Mouse (Mus musculus): Measurements from ENCODE around the gene Olfr704.

DNA sequence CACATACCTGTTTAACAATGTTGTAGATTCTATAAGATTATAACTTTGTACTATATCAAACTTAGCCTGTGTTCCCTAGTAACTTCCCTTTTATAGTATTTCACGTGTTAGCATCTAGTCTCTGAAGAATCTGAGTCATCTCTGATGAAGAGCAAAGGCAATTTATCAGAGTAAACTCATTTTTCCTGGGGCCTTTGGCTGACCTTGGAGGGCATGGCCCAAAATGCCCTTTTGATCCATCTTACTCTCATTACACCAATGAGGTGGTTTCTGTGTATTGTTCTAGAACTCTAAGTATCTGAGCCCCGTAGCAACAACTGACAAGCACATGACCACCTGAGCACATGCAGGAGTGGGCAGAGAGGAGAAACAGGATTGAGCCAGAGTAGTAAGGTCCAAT, 49.2 kb upstream of the Olfr704 start, which contains the start of gene Olfr701:
- TF ChIP-seq CTCF (IDR thresholded peaks at IDR 0.05; ENCODE audit: control insufficient read depth, insufficient read depth, insufficient replicate concordance, low read depth, low read length): no peak
- no peak for TF ChIP-seq POLR2A (IDR thresholded peaks at IDR 0.05; ENCODE audit: control insufficient read depth, low read depth, low read length)
